Mouse (Mus musculus) heart, adult 2 months (tissue): ENCODE measurements at regions not wholly inside any gene's neighbourhood (a gene's known extent, or its start where the extent isn't known, plus 50 kb on each side); places are given as distances from the start of the nearest gene placed in this dataset.

ENCODE experiments used
- CTCF ChIP-seq: fragments of 200-600 bp; IDR thresholded peaks from 2 replicates; pipeline ENCODE4 v1.8.1; 2022; ENCODE audit warnings: antibody characterized with exemption, mild to moderate bottlenecking, moderate library complexity
- EP300 ChIP-seq: fragments of 200-500 bp; IDR thresholded peaks from 2 replicates; pipeline ENCODE4 v1.6.1; 2011; ENCODE audit warnings: low read depth, low read length, control low read depth; ENCODE audit not compliant: insufficient read depth

DNA sequence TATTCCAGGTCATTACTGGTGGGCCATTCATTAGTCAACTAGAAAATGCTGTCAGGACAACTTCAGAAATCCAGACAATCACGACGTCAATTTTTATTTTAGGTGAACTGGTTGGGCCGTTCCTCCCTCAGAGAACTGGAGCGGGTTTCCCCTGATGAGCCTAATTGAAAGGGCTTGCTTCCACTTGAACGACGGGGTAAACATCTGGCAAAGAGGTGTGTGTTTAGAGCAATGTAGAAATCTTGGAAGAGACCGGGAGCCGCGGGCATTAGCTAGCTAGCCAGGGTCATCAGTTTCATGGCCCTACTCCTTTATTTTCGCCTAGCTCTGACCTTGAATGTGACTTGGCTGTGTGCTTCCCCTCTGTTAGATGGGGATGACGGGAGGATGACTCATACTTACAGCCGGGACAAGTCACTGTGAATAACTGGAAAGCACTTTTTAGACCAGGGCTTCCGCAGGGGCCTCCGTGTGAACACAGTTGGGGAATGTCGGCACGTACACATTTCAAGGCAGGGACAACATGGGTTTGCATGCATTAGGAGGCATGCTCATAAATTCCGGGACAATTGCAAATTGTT, 92.6 kb upstream of the Nrbf2 start:
- TF ChIP-seq CTCF (no peak), EP300 (no peak)
